Mouse (Mus musculus) lung, embryonic 15.5 days (tissue): ENCODE results near the gene Smim11. TPM values are rescaled to one million over a fixed set of nuclear protein-coding genes. Genes with fewer than 3 reads are reported as not detected.
A peak's percentile ranks its signal among the peaks of the same experiment; 100 is the strongest.

Experiments used
- ATAC-seq: fragments of 200-750 bp; cut with Nextera tagmentation; 2 replicates; pipeline ENCODE4 v1.8.0; 2017; ENCODE audit warnings: moderate number of reproducible peaks, borderline replicate concordance; ENCODE audit not compliant: low FRiP score, low TSS enrichment; ENCODE audit errors: extremely low read depth
- H3K27ac ChIP-seq: fragments of 300-500 bp; sonication (generic); 2 replicates; pipeline ENCODE4 v1.5.1; 2015; ENCODE audit warnings: moderate library complexity, mild to moderate bottlenecking, inconsistent platforms
- H3K27me3 ChIP-seq: fragments of 300-500 bp; sonication (generic); 2 replicates; pipeline ENCODE4 v1.6.1; 2015; ENCODE audit warnings: inconsistent platforms
- H3K36me3 ChIP-seq: fragments of 300-500 bp; sonication (generic); 2 replicates; pipeline ENCODE4 v1.6.1; 2015; ENCODE audit warnings: inconsistent platforms
- H3K4me1 ChIP-seq: fragments of 300-500 bp; sonication (generic); 2 replicates; pipeline ENCODE4 v1.6.1; 2015; ENCODE audit warnings: inconsistent platforms
- H3K4me2 ChIP-seq: fragments of 300-500 bp; sonication (generic); 2 replicates; pipeline ENCODE4 v1.6.1; 2015; ENCODE audit warnings: inconsistent platforms, mild to moderate bottlenecking, moderate library complexity
- H3K4me3 ChIP-seq: fragments of 300-500 bp; sonication (generic); 2 replicates; pipeline ENCODE4 v1.5.1; 2015; ENCODE audit warnings: mild to moderate bottlenecking, inconsistent platforms
- H3K9ac ChIP-seq: fragments of 300-500 bp; sonication (generic); 2 replicates; pipeline ENCODE4 v1.6.1; 2015; ENCODE audit warnings: inconsistent platforms
- H3K9me3 ChIP-seq: fragments of 300-500 bp; sonication (generic); 2 replicates; pipeline ENCODE4 v1.6.1; 2016; ENCODE audit warnings: inconsistent platforms
- WGBS: fragments of 180-500 bp; shearing (Covaris S2); methylation state at CpG from one replicate; pipeline ENCODE4 v1.1.7; 2015; 5-methylcytosine and 5-hydroxymethylcytosine counted together
- polyA plus RNA-seq: library from polyadenylated mRNA; unstranded; fragments of >200 nt; fragmentation: Nextera tagmentation; extraction: Ambion mirVana; gene quantifications from 2 replicates; pipeline ENCODE4 v1.2.1, GENCODE M21; 2015

The Smim11 gene
- polyA plus RNA-seq, 1 experiment from 2014 or later, result 129 TPM

- no peak for ATAC-seq
- Histone ChIP-seq H3K9ac (no peak overlapping the region), H3K4me2 (no peak overlapping the region), H3K4me3 (no peak overlapping the region), H3K36me3 (no peaks in the 10 kb centered on the region), H3K9me3 (no peaks in the 10 kb centered on the region), H3K4me1 (no peaks in the 10 kb centered on the region), H3K27me3 (no peaks in the 10 kb centered on the region), H3K27ac (no peak overlapping the region)
- WGBS, result 83% methylated on average over 3 of the region's 3 CpGs
Measured at GRCm38 (mm10) chr16:92320361-92320760, 19.3 kb downstream of the Smim11 start.

GRCm38 (mm10) chr16:92321341-92321740 lies 20.3 kb downstream of the Smim11 start, which contains the start of gene Fam243:
TSS of gene Fam243 (minus strand) at chr16:92321441.
- H3K9me3 ChIP-seq, result no peaks in the 10 kb centered on the region
- no peaks in the 10 kb centered on the region for H3K27me3 ChIP-seq
- no peak for ATAC-seq
- H3K4me3 ChIP-seq, result no peak within 1 kb of the TSS
- H3K36me3 ChIP-seq, result no peaks in the 10 kb centered on the region
- no peaks in the 10 kb centered on the region for H3K4me1 ChIP-seq
- no peak within 1 kb of the TSS for H3K27ac ChIP-seq
- no peak within 1 kb of the TSS for H3K9ac ChIP-seq
- 86% methylated on average over 8 of the region's 8 CpGs for WGBS
- H3K4me2 ChIP-seq, result no peak within 1 kb of the TSS

GRCm38 (mm10) chr16:92324309-92325061 lies 23.4 kb downstream of the Smim11 start:
- H3K4me1 ChIP-seq, result no peaks in the 10 kb centered on the region
- H3K4me2 ChIP-seq, result no peak overlapping the region
- H3K27ac ChIP-seq, result no peak overlapping the region
- no peak for ATAC-seq
- H3K4me3 ChIP-seq, result no peak overlapping the region
- WGBS, result 27% methylated on average over 7 of the region's 7 CpGs
- no peaks in the 10 kb centered on the region for H3K9me3 ChIP-seq
- no peaks in the 10 kb centered on the region for H3K36me3 ChIP-seq
- H3K27me3 ChIP-seq, result no peaks in the 10 kb centered on the region
- no peak overlapping the region for H3K9ac ChIP-seq

GRCm38 (mm10) chr16:92325062-92325406 lies 23.9 kb downstream of the Smim11 start:
- 67% methylated on average over 1 of the region's 1 CpGs for WGBS
- Histone ChIP-seq H3K4me2 (no peak overlapping the region), H3K4me1 (no peaks in the 10 kb centered on the region), H3K4me3 (no peak overlapping the region), H3K27ac (no peak overlapping the region), H3K27me3 (no peaks in the 10 kb centered on the region), H3K9me3 (no peaks in the 10 kb centered on the region), H3K36me3 (no peaks in the 10 kb centered on the region), H3K9ac (no peak overlapping the region)
- ATAC-seq, result no peak

GRCm38 (mm10) chr16:92327911-92328310 lies 26.8 kb downstream of the Smim11 start:
- no peak overlapping the region for H3K4me3 ChIP-seq
- no peak for ATAC-seq
- 88% methylated on average over 10 of the region's 10 CpGs for WGBS

GRCm38 (mm10) chr16:92330966-92331365 lies 29.9 kb downstream of the Smim11 start:
- Histone ChIP-seq H3K27me3 (0 out of 2 replicates have a peak, but pooled peaks cover 3% of the 10 kb centered on the region), H3K9ac (no peak overlapping the region), H3K4me2 (no peak overlapping the region), H3K4me1 (0 out of 2 replicates have a peak, but pooled peaks cover 2% of the 10 kb centered on the region), H3K9me3 (no peaks in the 10 kb centered on the region), H3K36me3 (no peaks in the 10 kb centered on the region), H3K4me3 (no peak overlapping the region), H3K27ac (no peak overlapping the region)
- 71% methylated on average over 5 of the region's 5 CpGs for WGBS
- no peak for ATAC-seq

More at GRCm38 (mm10) chr16:92327911-92328310, 26.8 kb downstream of the Smim11 start:
- H3K4me2 ChIP-seq, result no peak overlapping the region
- H3K27ac ChIP-seq, result no peak overlapping the region
- no peaks in the 10 kb centered on the region for H3K27me3 ChIP-seq
- no peaks in the 10 kb centered on the region for H3K9me3 ChIP-seq
- H3K36me3 ChIP-seq, result no peaks in the 10 kb centered on the region
- H3K4me1 ChIP-seq, result 0 out of 2 replicates have a peak, but pooled peaks cover 2% of the 10 kb centered on the region
- H3K9ac ChIP-seq, result no peak overlapping the region

- Histone ChIP-seq H3K9me3 (no peaks in the 10 kb centered on the region), H3K4me3 (no peak overlapping the region), H3K27me3 (0 out of 2 replicates have a peak, but pooled peaks cover 3% of the 10 kb centered on the region), H3K27ac (no peak overlapping the region), H3K36me3 (no peaks in the 10 kb centered on the region), H3K4me2 (no peak overlapping the region), H3K9ac (no peak overlapping the region), H3K4me1 (0 out of 2 replicates have a peak, but pooled peaks cover 7% of the 10 kb centered on the region)
- no peak for ATAC-seq
- 50% methylated on average over 9 of the region's 9 CpGs for WGBS
Measured at GRCm38 (mm10) chr16:92334600-92334999, 33.5 kb downstream of the Smim11 start.

- no peak overlapping the region for H3K27ac ChIP-seq
- peak overlapping the region; percentile 16; the same call in 1 of the 2 replicates for H3K4me2 ChIP-seq
- ATAC-seq, result peak; percentile 63; the same call in 1 of the 2 replicates
- H3K9me3 ChIP-seq, result no peaks in the 10 kb centered on the region
- WGBS, result 3% methylated on average over 9 of the region's 9 CpGs
- H3K4me1 ChIP-seq, result peaks cover 14% of the 10 kb centered on the region
- H3K36me3 ChIP-seq, result no peaks in the 10 kb centered on the region
- no peak overlapping the region for H3K4me3 ChIP-seq
- H3K27me3 ChIP-seq, result 0 out of 2 replicates have a peak, but pooled peaks cover 3% of the 10 kb centered on the region
- no peak overlapping the region for H3K9ac ChIP-seq
Measured at GRCm38 (mm10) chr16:92336280-92336679, 35.2 kb downstream of the Smim11 start.

GRCm38 (mm10) chr16:92340612-92341511 lies 39.8 kb downstream of the Smim11 start:
- WGBS, result 18% methylated on average over 27 of the region's 27 CpGs
- H3K27ac ChIP-seq, result no peak overlapping the region

GRCm38 (mm10) chr16:92345177-92345576 lies 44.1 kb downstream of the Smim11 start:
- Histone ChIP-seq H3K9ac (no peak overlapping the region), H3K4me3 (no peak overlapping the region), H3K27me3 (no peaks in the 10 kb centered on the region), H3K27ac (no peak overlapping the region), H3K4me1 (peaks cover 21% of the 10 kb centered on the region), H3K9me3 (no peaks in the 10 kb centered on the region), H3K4me2 (no peak overlapping the region), H3K36me3 (no peaks in the 10 kb centered on the region)
- ATAC-seq, result no peak
- 22% methylated on average over 11 of the region's 11 CpGs for WGBS

More at GRCm38 (mm10) chr16:92340612-92341511, 39.8 kb downstream of the Smim11 start:
- peak; percentile 41 for ATAC-seq
- Histone ChIP-seq H3K4me1 (peaks cover 22% of the 10 kb centered on the region), H3K4me2 (peak overlapping the region; percentile 53), H3K4me3 (peak overlapping the region; percentile 22), H3K9ac (no peak overlapping the region), H3K27me3 (no peaks in the 10 kb centered on the region), H3K9me3 (no peaks in the 10 kb centered on the region), H3K36me3 (no peaks in the 10 kb centered on the region)

GRCm38 (mm10) chr16:92346297-92346916 lies 45.3 kb downstream of the Smim11 start:
- 67% methylated on average over 13 of the region's 13 CpGs for WGBS
- no peak overlapping the region for H3K4me2 ChIP-seq
- no peak for ATAC-seq
- peaks cover 11% of the 10 kb centered on the region for H3K4me1 ChIP-seq
- no peaks in the 10 kb centered on the region for H3K27me3 ChIP-seq
- H3K4me3 ChIP-seq, result no peak overlapping the region
- no peak overlapping the region for H3K27ac ChIP-seq
- H3K36me3 ChIP-seq, result no peaks in the 10 kb centered on the region
- no peak overlapping the region for H3K9ac ChIP-seq
- H3K9me3 ChIP-seq, result no peaks in the 10 kb centered on the region
